Comparison of ENCODE assay signal across 11 mouse cellular contexts in genomic region chr2:155552949-155553354, GRCm38 (mm10). TPM values are rescaled to one million over a fixed set of nuclear protein-coding genes. Genes with fewer than 3 reads are reported as not detected.
DNase-seq lines count a peak whose midpoint lies in the region; ATAC-seq and TF ChIP-seq lines count a peak whose summit lies in the region.
"Had no signal": no experiment of that assay in that cellular context is flagged by ENCODE, and none has a peak within 500 bp of the region (broad histone marks: within the 10 kb centered on the region; RNA-seq: fewer than 3 reads in every experiment).

No protein-coding gene starts in this region.

- H3K27ac ChIP-seq in lung, postnatal 0 days (ENCODE audit: low read length), result no peak overlapping the region
- H3K27ac ChIP-seq in intestine, embryonic 14.5 days (ENCODE audit: low read depth), result peak overlapping the region; percentile 71
- H3K27ac ChIP-seq: hindbrain, embryonic 10.5 days had no signal

- H3K36me3 ChIP-seq in lung, postnatal 0 days (ENCODE audit: insufficient read depth, low read length), result no peaks in the 10 kb centered on the region
- no peaks in the 10 kb centered on the region for H3K36me3 ChIP-seq in intestine, embryonic 14.5 days (ENCODE audit: control insufficient read depth, insufficient read depth, low read length)
- H3K36me3 ChIP-seq: hindbrain, embryonic 10.5 days had no signal

- no peak for TF ChIP-seq POLR2A in lung, adult 2 months (IDR thresholded peaks at IDR 0.05; ENCODE audit: borderline replicate concordance, extremely low read depth, low read depth, low read length)

- no peak overlapping the region for H3K4me3 ChIP-seq in lung, postnatal 0 days (ENCODE audit: low read depth, low read length)
- no peak overlapping the region for H3K4me3 ChIP-seq in lung, adult 2 months (replicated peaks; ENCODE audit: extremely low read depth, low read depth, low read length)
- H3K4me3 ChIP-seq in intestine, embryonic 14.5 days (ENCODE audit: low read depth, low read length), result no peak overlapping the region
- H3K4me3 ChIP-seq: hindbrain, embryonic 10.5 days had no signal

- no peaks in the 10 kb centered on the region for H3K27me3 ChIP-seq in lung, postnatal 0 days (replicated peaks; ENCODE audit: insufficient read depth, low read length)
- no peaks in the 10 kb centered on the region for H3K27me3 ChIP-seq in intestine, embryonic 14.5 days (replicated peaks; ENCODE audit: control insufficient read depth, insufficient read depth, low read length)

- H3K4me1 ChIP-seq in lung, postnatal 0 days (ENCODE audit: insufficient read depth, low read depth, low read length), result no peaks in the 10 kb centered on the region
- H3K4me1 ChIP-seq in lung, adult 2 months (ENCODE audit: control insufficient read depth, insufficient read depth, low read length), result no peaks in the 10 kb centered on the region
- H3K4me1 ChIP-seq in intestine, embryonic 14.5 days (replicated peaks; ENCODE audit: control insufficient read depth, insufficient read depth, low read length), result no peaks in the 10 kb centered on the region

- peak; percentile 31 for DNase-seq in lung, postnatal 0 days (ENCODE audit: low spot score)
- DNase-seq in lung, adult 2 months, result no peak
- no peak for DNase-seq in intestine, embryonic 14.5 days (ENCODE audit: low spot score)
- peak; percentile 66 for DNase-seq in thymus, postnatal 4 days
- DNase-seq in left cerebral cortex, adult 11 months (ENCODE audit: low spot score), result no peak
- no peak for DNase-seq in right cerebral cortex, adult 2 months (ENCODE audit: low spot score in 2 of 2)
- DNase-seq in layer of hippocampus, postnatal 25 days (ENCODE audit: extremely low spot score in 1 of 2, low spot score in 1 of 2), result no peak
- DNase-seq: adrenal gland, adult 8-10 months; right cerebral cortex, postnatal 14 days had no signal

- no peak for ATAC-seq in lung, postnatal 0 days
- peak; percentile 91 for ATAC-seq in intestine, embryonic 14.5 days (replicated peaks; ENCODE audit: low FRiP score, low TSS enrichment, low read depth)
- peak; percentile 98 for ATAC-seq in megakaryocyte progenitor cell, adult 5-6 weeks (replicated peaks; ENCODE audit: poor library complexity)

- TF ChIP-seq EP300 in lung, postnatal 0 days (IDR thresholded peaks at IDR 0.05), result no peak

- no peak overlapping the region for H3K4me2 ChIP-seq in lung, postnatal 0 days (replicated peaks; ENCODE audit: low read depth, low read length)
- no peak overlapping the region for H3K4me2 ChIP-seq in intestine, embryonic 14.5 days (ENCODE audit: low read length)

- no peak overlapping the region for H3K9ac ChIP-seq in lung, postnatal 0 days (replicated peaks; ENCODE audit: low read depth)
- no peak overlapping the region for H3K9ac ChIP-seq in intestine, embryonic 14.5 days (ENCODE audit: low read length)

- no peak for TF ChIP-seq CTCF in lung, postnatal 0 days (IDR thresholded peaks at IDR 0.05)
- TF ChIP-seq CTCF in lung, adult 2 months (IDR thresholded peaks at IDR 0.05; ENCODE audit: insufficient read depth, low read length), result no peak

- no peaks in the 10 kb centered on the region for H3K9me3 ChIP-seq in lung, postnatal 0 days (ENCODE audit: low read length)
- no peaks in the 10 kb centered on the region for H3K9me3 ChIP-seq in intestine, embryonic 14.5 days (ENCODE audit: control insufficient read depth, low read length)
- H3K9me3 ChIP-seq: hindbrain, embryonic 10.5 days had no signal

RNA-seq across cellular contexts. Expression of gene Ggt7, which starts 34.9 kb away (rescaled TPM):
- 1.0 and 1.2 TPM in 2 replicates for polyA plus RNA-seq in lung, postnatal 0 days (2015; fragmentation: Nextera tagmentation; extraction: Ambion mirVana)
- polyA plus RNA-seq in lung, adult 2 months (2012; rRNA removed), result 8.0 and 8.3 TPM in 2 replicates
- 3.6 and 4.0 TPM in 2 replicates for polyA plus RNA-seq in intestine, embryonic 14.5 days (2014; fragmentation: Nextera tagmentation; extraction: Ambion mirVana)
- not detected in 2 replicates for total RNA-seq in megakaryocyte progenitor cell, adult 5-6 weeks (2015)
- total RNA-seq in megakaryocyte progenitor cell, adult 5-6 weeks (2017), result not detected in 2 replicates
- total RNA-seq in layer of hippocampus, postnatal 25 days (2021), result 100 to 1,000 TPM; 111 to 117 TPM

RNA-seq across cellular contexts. Expression of gene Acss2, which starts 35.2 kb away (rescaled TPM):
- 15.0 and 16.8 TPM in 2 replicates for polyA plus RNA-seq in lung, postnatal 0 days (2015; fragmentation: Nextera tagmentation; extraction: Ambion mirVana)
- polyA plus RNA-seq in lung, adult 2 months (2012; rRNA removed), result 29.7 and 52.6 TPM in 2 replicates
- polyA plus RNA-seq in intestine, embryonic 14.5 days (2014; fragmentation: Nextera tagmentation; extraction: Ambion mirVana), result 15.5 and 16.8 TPM in 2 replicates
- total RNA-seq in megakaryocyte progenitor cell, adult 5-6 weeks (2015), result 3.6 and 8.0 TPM in 2 replicates
- total RNA-seq in megakaryocyte progenitor cell, adult 5-6 weeks (2017), result 3.0 and 6.5 TPM in 2 replicates
- total RNA-seq in layer of hippocampus, postnatal 25 days (2021), result 10 to 100 TPM; 60.8 to 70.2 TPM

RNA-seq across cellular contexts. Expression of gene Gss, which starts 39.7 kb away (rescaled TPM):
- 37.1 and 39.4 TPM in 2 replicates for polyA plus RNA-seq in lung, postnatal 0 days (2015; fragmentation: Nextera tagmentation; extraction: Ambion mirVana)
- polyA plus RNA-seq in lung, adult 2 months (2012; rRNA removed), result 32.7 and 35.4 TPM in 2 replicates
- 46.1 and 49.6 TPM in 2 replicates for polyA plus RNA-seq in intestine, embryonic 14.5 days (2014; fragmentation: Nextera tagmentation; extraction: Ambion mirVana)
- 9.9 and 12.2 TPM in 2 replicates for total RNA-seq in megakaryocyte progenitor cell, adult 5-6 weeks (2015)
- total RNA-seq in megakaryocyte progenitor cell, adult 5-6 weeks (2017), result 13.4 and 18.2 TPM in 2 replicates
- 10 to 100 TPM; 22.6 to 26.5 TPM for total RNA-seq in layer of hippocampus, postnatal 25 days (2021)

RNA-seq across cellular contexts. Expression of gene Myh7b, which starts 58.1 kb away (rescaled TPM):
- polyA plus RNA-seq in lung, postnatal 0 days (2015; fragmentation: Nextera tagmentation; extraction: Ambion mirVana), result 0.38 and 0.54 TPM in 2 replicates
- polyA plus RNA-seq in lung, adult 2 months (2012; rRNA removed), result 0.07 TPM in 1 of 2 replicates, not detected in the other
- 0.20 and 0.62 TPM in 2 replicates for polyA plus RNA-seq in intestine, embryonic 14.5 days (2014; fragmentation: Nextera tagmentation; extraction: Ambion mirVana)
- total RNA-seq in megakaryocyte progenitor cell, adult 5-6 weeks (2015), result 0.07 TPM in 1 of 2 replicates, not detected in the other
- total RNA-seq in megakaryocyte progenitor cell, adult 5-6 weeks (2017), result not detected in 2 replicates
- 1 to 10 TPM; 2.7 to 3.7 TPM for total RNA-seq in layer of hippocampus, postnatal 25 days (2021)

Comparison
In these comparisons a context has a peak if more than half of its experiments do, and no peak if none do; other contexts are left out.
1. DNase-seq: peak in lung, postnatal 0 days (single experiment) and thymus, postnatal 4 days (single experiment); none in lung, adult 2 months (single experiment), intestine, embryonic 14.5 days (single experiment), left cerebral cortex, adult 11 months (single experiment), right cerebral cortex, adult 2 months (0 of 2) and layer of hippocampus, postnatal 25 days (0 of 2).